Mouse (Mus musculus) retina, embryonic 14.5 days (tissue): ENCODE measurements around the gene Acsl6.
"Not testable (repeated sequence)": the region's sequence is repeated elsewhere in the genome, so short reads cannot be mapped to it uniquely, and the experiment has no call there.

Experiments used
- DNase-seq: peaks from one replicate; pipeline ENCODE4 v3.0.0-alpha.2; 2015; ENCODE audit warnings: low spot score

The Acsl6 gene

GRCm38 (mm10) chr11:54396686-54397085 lies 93.1 kb downstream of the Acsl6 start:
- DNase-seq, result no peak

DNA sequence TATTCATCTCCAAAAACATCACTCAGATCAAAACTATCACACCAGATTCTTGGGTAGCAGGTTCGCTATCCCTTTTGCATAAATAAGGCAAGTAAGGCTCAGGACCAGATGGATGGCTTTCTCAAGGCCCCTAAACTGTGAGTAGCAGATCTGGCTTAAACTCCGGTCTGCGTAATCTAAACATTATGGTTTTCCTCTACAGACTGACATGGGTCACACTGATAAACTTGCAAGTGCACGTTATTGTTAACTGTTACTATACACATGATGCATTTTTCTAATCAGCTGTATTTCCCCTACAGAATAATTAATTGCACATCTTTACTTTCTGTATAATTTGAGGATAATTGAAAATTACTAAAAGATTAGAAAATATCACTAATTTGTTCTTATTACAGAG lies 94.5 kb downstream of the Acsl6 start:
- no peak for DNase-seq

DNA sequence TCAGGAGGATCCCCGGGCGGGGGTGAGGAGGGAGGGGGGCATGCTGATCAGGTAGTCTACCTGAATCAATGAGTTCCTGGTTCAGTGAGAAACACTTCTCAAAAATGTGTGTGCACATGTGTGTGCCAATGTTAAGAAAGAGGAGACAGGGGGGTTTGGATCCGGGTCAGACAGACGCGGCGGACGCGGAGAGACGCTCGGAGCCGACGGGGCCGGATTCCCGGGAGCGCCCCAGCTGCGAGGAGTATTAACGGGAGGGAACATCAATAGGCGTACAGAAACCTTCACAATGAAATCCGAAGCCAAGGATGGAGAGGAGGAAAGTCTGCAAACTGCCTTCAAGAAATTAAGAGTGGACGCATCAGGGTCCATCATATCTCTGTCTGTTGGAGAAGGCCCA lies 97.2 kb downstream of the Acsl6 start:
- not testable (repeated sequence) for DNase-seq

DNA sequence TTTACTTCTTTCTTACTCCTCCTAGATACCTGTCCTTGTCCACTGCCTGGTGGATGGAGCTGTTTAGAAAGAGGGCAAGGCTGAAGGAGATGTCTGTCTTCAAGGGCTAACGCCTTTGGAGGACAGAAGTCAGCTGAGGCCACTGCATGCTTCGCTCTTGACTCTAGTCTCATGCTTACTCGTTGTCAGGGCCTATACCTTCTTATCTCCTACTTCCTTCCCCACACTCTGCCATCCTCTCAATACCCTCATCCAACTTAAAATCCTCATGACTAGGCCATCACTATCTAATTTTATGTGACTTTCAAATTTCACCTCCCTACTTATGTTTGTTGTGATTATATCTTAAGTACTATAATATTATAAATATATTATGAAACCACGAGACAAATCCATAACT lies 101.3 kb downstream of the Acsl6 start:
- DNase-seq, result no peak

DNA sequence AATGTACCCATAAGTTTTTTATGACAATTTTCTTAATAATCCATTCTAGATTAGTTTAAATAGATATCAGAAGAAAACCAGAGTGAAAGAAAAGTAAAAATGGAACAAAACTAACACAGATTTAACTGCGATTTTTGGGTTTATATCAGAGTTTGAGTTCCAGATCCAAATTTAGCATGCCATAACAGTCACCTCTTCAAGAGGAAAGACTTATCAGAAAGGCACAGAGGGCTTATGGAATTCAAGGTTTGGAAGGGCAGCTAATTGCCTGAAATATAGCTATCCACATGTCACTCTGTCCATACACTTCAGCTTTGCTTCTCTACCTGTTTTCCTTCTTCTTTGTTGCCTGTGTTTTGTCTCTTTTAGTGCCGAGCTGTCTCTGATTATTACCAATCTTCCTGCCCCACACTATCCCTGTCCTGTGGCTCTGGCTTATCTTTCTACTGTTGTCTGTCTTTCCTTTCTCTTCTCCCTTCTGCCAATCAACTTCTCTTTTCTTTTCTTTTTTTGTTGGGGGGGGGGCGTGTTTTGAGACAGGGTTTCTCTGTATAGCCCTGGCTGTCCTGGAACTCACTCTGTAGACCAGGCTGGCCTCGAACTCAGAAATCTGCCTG lies 103.4 kb downstream of the Acsl6 start:
- DNase-seq, result no peak

- peak; percentile 16 for DNase-seq
Measured at GRCm38 (mm10) chr11:54410612-54411011, 107.0 kb downstream of the Acsl6 start.

DNA sequence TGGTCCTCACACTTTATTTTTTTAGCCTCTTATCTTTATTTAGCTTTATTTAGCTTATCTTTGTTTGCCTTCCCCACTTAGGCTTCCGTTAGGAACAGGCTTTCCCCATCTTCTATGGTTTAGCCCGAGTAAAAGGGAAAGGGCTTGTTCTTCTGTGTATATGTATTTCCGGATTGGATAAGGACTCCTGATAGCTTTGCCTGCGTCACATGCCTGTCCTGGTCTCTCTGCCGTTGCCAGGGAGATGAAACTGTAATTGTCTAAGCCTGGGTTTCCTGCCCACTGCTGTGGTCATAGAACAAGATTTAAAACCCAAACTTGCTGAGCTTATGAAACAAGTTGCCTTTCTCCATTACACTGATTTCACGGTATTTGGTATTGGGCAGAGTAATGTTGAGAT lies 109.4 kb downstream of the Acsl6 start:
- DNase-seq, result no peak
